Mouse (Mus musculus): ENCODE results near the gene Trabd2b.

Trabd2b gene

GRCm38 (mm10) chr4:114495688-114496426 is 89.3 kb downstream of the Trabd2b start:
- no peak for DNase-seq

- DNase-seq: no peak
Measured at GRCm38 (mm10) chr4:114499650-114500049, 93.1 kb downstream of the Trabd2b start.

GRCm38 (mm10) chr4:114500317-114500716 is 93.8 kb downstream of the Trabd2b start:
- DNase-seq: no peak

GRCm38 (mm10) chr4:114501048-114501447 is 94.5 kb downstream of the Trabd2b start:
- DNase-seq: peak; percentile 96

GRCm38 (mm10) chr4:114501611-114502010 is 95.1 kb downstream of the Trabd2b start:
- no peak for DNase-seq

- peak; percentile 87 for DNase-seq
Measured at GRCm38 (mm10) chr4:114504227-114505041, 97.9 kb downstream of the Trabd2b start.

- peak; percentile 77 for DNase-seq
Measured at GRCm38 (mm10) chr4:114509601-114510000, 103.1 kb downstream of the Trabd2b start.

GRCm38 (mm10) chr4:114511649-114512048 is 105.1 kb downstream of the Trabd2b start:
- peak; percentile 94 for DNase-seq

GRCm38 (mm10) chr4:114513149-114513548 is 106.6 kb downstream of the Trabd2b start:
- no peak for DNase-seq

- DNase-seq: peak; percentile 95
Measured at GRCm38 (mm10) chr4:114515330-114515771, 108.8 kb downstream of the Trabd2b start.

- DNase-seq: peak; percentile 88
Measured at GRCm38 (mm10) chr4:114516651-114517050, 110.1 kb downstream of the Trabd2b start.

GRCm38 (mm10) chr4:114518061-114518460 is 111.5 kb downstream of the Trabd2b start:
- peak; percentile 64 for DNase-seq

GRCm38 (mm10) chr4:114518571-114518970 is 112.0 kb downstream of the Trabd2b start:
- peak; percentile 65 for DNase-seq

GRCm38 (mm10) chr4:114519321-114519720 is 112.8 kb downstream of the Trabd2b start:
- DNase-seq: peak; percentile 75

- DNase-seq: peak; percentile 62
Measured at GRCm38 (mm10) chr4:114519966-114520365, 113.4 kb downstream of the Trabd2b start.

GRCm38 (mm10) chr4:114523335-114524188 is 117.0 kb downstream of the Trabd2b start:
- DNase-seq: peak; percentile 61

GRCm38 (mm10) chr4:114531591-114531990 is 125.1 kb downstream of the Trabd2b start:
- peak; percentile 89 for DNase-seq

GRCm38 (mm10) chr4:114533894-114534754 is 127.6 kb downstream of the Trabd2b start:
- peak; percentile 99 for DNase-seq

GRCm38 (mm10) chr4:114537376-114537974 is 131.0 kb downstream of the Trabd2b start:
- DNase-seq: peak; percentile 77

GRCm38 (mm10) chr4:114540031-114540430 is 133.5 kb downstream of the Trabd2b start:
- DNase-seq: peak; percentile 75

- DNase-seq: peak; percentile 87
Measured at GRCm38 (mm10) chr4:114541221-114541620, 134.7 kb downstream of the Trabd2b start.
